Mouse (Mus musculus) megakaryocyte-erythroid progenitor cell, adult 5-6 weeks (primary cell): ENCODE data around the gene Lgals8. TPM values are rescaled to one million over a fixed set of nuclear protein-coding genes. Genes with fewer than 3 reads are reported as not detected.
A peak's percentile ranks its signal among the peaks of the same experiment; 100 is the strongest.

Experiments
- ATAC-seq: replicated peaks from 2 replicates; pipeline ENCODE4 v1.8.0; 2016; ENCODE audit warnings: mild to moderate bottlenecking, inconsistent platforms; ENCODE audit not compliant: severe bottlenecking, poor library complexity, low FRiP score, low TSS enrichment
- total RNA-seq, 2 experiments: library from RNA; stranded (forward) in 1 of 2; stranded (reverse) in 1 of 2; fragments of 200-1000, 215-1000 nt in 1 of 2; fragments of >200 nt in 1 of 2; fragmentation: Nextera tagmentation in 1 of 2; gene quantifications; 2 replicates each; pipeline ENCODE4 v1.2.3; 2014 to 2017

Gene Lgals8
- total RNA-seq, 2 experiments from 2014 or later = 21.7 to 39.7 TPM

DNA sequence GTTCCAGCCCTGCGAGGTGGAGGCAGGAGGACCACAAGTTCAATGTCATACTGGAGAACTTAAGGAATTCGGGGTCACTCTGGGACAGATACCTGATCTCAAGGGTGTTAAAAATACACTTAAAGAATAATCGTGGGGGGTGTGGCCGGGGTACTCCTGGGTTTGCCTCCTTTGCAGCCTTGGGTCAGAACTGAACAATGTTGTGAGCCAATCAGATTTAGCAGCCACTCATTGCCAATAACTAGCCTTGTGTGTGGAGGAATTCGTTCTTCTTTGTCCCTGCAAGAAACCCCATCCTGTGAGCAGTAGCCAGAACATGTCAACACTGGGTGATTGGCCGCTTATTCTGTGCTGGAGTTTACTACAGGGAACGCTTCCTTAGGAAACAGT is 3.0 kb downstream of the Lgals8 start:
- ATAC-seq = no peak; the same call in 1 of the 2 replicates

DNA sequence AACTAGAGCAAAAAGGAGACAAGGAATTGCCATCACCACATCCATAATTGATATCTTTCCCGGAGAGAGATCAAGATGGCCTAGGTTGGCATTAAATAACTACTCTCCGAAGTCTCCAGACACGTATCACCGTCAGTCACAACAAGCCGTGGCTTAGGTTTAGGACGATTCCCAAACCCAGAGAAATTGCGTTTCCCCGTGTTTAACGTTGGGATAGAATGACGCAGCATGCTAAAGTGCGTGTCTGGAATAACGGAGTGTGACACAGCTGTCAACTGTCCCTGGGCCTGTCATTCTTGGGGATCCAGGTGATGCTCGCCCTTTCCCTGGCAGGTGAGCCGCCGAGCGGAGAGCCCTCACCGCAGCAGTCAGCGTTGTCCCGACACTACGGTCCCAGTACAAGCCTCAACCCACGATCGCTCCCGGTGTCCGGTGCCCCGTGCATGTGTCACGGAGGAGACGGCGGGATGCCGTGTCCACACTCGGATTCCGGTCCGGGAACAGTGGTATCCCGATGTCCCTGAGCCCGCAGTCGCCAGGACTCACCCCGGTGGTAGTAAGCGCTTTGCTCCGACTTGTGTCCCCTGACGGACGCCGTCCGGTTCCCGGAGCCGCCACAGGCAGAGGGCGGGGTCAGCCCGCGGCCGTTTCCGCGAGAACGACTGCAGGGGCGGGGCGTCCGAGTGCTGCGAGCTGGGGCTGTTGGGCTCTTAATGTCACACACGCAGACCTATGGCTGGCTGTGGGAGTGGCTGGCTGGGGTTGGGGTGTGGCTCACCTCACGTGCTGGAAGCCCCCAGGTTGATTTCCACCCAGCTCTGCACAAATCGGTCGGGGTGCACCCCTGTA is 3.6 kb downstream of the Lgals8 start:
- peak; percentile 97 for ATAC-seq

DNA sequence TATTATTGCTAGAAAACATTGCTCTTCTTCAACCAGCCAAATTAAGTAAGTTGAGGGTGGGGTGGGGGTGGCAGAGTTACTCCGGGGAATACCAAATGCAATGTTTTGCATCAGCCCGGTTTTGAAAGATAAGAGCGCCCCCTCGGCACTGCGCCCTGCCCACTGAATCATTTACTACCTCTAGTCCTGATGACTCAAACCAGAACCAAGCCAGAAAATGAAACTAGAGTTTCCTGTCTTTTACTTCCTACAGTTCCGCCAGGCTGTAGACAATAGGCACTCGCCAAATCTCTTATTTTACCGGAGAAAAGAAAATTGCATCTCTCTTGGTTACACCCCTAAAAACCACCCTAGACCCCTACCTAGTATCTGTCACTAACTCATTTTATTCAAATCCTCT is 4.3 kb downstream of the Lgals8 start:
- ATAC-seq = peak; percentile 53

DNA sequence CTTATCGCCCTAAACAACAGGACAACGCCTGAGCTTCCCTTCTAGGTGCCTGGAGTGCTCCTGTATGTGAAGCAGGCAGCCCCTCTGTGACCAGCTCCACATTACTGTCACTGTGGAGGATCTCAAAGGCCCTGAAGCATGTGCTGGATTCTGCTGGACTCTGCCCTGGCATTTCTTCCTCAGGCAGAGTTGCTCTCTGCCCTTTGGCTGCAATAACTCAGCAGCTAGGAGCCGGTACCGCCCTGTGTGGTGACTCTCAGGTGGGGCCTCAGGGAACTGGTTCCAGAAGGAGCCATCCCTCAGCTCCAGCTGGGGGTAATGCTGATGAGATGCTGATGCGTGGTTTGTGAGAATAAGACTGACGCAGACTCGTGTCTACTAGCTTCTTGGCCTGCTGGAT is 8.0 kb downstream of the Lgals8 start:
- no peak for ATAC-seq

DNA sequence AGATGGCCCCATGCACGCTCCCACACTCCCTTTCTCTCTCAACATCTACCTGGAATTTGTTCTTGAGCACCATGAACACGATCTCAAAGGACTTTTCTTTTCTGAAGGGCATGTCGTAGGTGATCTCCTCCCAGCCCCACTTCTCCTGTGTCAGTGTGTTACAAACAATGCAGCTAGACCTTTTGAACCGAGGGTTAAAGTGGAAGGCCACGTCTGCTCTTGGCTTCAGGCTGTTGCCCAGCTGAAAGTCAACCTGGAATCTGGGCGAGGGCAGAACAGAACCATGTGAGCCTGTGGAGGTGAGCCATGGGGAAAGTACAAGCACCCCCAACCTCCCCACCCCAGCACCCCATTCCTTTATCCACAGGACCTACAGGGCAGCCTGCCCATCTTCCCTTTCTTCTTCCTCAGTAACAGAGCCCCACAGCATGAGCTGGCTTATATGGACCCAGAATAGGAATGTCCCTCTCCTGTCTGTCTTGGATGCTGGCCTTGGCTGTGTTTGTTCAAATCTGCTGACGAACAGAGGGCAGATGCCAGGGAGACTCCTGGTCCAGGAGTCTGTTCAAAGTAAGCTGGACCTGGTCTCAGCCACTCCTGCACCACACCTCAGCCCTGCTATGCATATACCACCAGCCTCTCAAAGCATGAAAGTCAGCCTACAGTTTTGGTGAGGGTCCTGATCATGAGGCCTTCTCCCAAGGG is 9.9 kb downstream of the Lgals8 start:
- no peak for ATAC-seq

DNA sequence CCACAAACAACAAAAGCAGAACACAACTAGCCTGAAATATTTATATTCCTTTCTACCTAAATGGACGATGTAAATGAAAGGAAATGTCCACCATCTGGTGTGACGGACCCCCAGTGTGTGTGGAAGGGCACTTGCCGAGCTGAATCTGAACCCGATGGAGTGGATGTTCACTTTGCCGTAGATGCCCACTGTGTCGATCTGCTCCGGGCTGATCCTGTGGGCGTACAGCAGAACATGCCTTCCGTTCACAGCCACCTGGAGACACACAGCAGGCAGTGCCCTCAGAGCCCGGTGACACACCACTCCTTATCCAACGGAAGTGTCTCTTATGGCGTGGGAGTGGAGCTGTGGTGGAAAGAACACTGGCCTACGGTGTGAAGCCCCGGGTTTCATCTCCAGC is 11.6 kb downstream of the Lgals8 start:
- ATAC-seq = no peak

DNA sequence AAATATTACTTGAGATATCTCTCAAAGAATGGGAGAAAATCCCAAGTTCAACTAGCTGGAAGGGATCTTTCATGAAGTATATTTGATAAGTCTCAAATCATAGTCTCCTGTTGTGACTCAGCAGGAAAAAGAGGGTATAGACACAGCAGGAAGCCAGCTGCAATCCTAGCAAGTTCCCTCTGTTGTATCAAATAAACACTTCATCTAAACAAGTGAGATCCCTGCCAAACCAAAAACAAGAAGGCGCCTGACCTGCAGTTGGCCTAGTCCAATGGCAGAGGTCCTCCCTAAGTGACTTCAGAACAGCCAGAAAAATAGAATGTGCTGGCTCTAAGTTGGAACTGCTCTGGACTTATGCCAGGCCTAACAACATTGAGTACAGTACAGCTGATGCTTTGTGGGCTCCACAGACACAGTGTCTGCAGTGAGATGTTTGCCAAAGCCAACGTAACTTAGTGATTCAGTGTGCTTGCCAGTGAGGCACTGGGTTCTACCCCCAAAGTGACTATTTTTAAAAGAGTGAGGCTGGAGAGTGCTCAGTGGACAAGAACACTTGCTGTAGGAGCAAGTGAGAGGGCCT is 22.6 kb downstream of the Lgals8 start:
- no peak for ATAC-seq

DNA sequence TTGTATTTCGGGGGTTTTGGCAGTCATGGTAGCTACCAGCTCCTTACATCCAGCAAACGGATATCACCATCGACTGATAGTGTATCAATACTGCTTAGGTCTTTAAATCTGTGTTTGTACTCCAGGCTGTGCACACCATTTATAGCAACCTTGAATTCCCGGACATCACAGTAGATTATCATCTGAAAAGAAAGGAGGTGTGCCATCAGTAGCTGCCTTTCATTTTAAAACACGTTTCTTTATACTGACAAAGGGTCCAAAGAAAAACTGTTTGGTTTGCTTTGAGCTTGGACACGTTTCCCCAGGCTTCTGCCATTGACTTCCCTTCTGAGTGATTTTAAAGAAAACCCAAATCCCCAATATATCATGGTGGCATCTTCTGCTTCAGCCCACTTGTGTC is 23.9 kb downstream of the Lgals8 start:
- ATAC-seq = no peak

DNA sequence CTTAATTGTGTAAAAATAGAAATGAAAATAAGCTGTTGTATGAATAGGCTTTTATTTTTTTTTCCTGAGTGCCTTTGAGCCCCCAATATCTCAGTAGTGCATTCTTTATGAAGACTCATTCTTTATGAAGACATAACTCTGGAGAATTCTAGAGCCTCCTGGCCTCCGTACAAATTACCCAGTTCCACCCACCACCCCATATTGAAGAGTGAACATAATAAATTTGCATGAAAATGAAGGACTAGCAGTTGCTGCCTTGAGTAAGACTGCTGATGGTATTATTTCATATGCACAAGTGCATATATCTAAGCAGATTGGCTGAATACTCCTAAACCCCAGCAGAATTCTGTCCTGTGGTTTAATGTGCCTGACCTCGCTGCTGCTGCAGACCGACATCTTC is 25.2 kb downstream of the Lgals8 start:
- no peak for ATAC-seq

DNA sequence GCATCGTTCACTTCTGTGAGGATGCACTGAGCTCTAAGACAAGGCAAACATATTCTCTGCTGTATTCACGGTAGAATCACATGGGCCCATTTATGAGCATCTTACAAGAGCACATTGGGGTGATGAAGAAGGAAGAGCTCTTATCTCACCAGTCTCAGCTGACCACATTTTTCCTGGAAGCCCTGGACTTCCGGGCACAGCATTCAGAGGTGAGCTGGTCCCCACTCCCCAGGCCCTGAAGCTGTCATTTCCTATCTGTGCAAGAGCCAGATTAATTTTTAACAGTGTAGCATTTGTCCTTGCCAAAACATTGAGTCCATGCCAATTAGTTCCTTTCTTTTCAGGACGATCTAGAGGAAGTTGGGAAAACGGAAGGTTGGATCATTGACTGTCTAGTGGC is 30.9 kb downstream of the Lgals8 start:
- ATAC-seq = no peak

DNA sequence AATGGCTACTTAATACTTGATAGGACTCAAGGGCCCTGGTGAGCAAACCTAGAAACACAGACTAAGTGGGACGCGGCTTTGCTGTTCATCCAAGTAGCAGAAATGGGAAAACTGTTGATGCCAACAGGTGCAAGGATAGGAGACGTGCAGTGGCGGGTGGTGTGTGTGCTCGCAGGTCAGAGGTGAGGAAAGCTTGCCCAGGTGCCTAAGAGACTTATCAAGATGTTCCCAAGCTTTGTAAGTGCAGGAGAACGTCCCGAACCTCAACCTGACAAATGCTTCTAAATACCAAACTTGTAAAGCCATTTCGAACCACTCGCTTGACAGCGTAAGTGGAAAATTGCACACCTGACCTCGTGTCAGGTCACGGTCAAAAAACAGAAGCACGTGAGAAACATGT is 36.2 kb downstream of the Lgals8 start:
- ATAC-seq = no peak

DNA sequence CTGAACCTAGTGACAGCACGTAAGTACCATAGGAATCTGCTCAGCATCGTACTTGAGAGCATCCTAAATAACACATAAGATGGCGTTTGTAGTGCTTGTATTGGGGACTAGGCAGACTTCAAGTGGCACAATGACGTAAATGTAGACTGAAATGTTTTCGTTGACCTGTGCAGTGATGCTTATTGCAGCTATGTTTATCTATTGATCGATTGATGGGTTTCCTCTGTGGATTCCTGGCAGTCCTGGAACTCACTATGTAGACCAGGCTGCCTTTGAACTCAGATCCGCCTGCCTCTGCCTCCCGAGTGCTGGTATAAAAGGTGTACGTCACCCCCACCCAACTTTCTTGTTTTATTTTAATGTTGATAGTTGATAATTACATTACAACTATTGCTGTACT is 44.1 kb downstream of the Lgals8 start:
- ATAC-seq = no peak

DNA sequence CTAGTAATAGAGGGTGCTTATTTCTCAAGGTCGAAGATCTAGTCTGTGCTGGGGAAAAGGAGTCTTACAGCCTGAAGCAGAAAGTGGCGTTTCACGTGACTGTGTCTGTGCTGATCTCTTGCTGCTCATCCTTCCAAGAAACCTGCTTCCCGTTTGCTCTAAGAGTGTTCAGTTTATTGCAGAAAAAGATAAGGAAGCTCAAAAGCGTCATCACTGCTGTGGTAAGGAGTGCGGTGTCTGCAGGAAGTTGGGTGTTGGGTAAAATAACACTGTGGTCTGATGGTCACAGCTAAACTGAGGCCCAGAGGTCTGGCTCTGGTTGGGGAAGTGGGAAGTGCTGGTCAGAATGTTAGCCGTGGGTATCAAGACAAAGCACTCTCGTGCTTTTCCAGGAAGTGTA is 52.7 kb downstream of the Lgals8 start:
- peak; percentile 89 for ATAC-seq

DNA sequence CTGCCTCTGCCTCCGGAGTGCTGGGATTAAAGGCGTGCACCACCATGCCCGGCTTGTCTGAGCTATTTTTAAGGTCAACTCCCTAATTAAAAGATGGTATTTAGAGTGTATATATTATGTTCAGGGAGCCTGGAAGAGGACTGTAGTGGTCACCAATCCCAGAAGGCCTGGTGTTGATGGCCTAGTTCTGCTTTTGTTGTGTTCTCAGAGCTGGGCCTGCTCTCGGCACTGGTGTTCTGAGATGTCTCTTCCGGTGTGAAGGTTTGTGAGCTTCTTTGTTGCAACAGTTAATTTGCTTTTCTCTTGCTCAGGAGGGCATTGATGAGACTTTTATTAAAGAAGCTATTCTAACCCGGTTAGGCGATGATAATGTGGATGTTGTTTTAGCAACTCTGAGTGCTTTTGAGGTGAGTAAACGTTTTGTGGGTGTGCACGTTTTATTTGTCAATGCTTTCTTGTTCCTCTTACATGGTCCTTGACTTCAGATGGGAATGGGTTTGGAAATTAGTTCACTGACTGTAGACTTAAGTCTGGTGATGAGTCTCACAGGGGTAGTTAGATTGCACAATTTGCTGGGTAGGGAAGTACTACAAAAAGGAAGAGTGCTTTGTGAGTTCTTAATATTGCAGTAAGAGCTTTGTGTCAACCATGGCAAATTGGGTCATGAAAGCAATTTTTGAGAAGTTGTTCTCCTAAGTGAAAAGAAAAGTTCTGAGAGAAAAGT is 56.2 kb downstream of the Lgals8 start:
- ATAC-seq = no peak

DNA sequence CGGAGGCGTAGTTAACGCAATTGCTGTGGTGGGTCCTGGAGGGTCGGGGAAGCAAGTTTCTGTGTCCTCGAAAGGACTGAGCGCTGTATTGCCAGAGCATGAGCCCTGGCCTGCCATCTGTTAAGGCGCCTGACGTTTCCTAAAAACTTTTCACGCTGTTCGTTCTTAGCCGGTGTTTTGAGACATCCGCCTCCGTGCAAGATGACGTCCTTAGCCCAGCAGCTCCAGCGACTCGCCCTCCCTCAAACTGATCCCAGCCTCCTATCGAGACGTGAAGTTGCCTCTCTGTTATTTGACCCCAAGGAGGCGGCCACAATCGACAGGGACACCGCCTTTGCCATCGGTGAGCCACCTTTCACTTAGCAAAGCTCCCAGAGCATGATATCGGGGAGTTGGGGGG is 69.2 kb downstream of the Lgals8 start:
- peak; percentile 58 for ATAC-seq

DNA sequence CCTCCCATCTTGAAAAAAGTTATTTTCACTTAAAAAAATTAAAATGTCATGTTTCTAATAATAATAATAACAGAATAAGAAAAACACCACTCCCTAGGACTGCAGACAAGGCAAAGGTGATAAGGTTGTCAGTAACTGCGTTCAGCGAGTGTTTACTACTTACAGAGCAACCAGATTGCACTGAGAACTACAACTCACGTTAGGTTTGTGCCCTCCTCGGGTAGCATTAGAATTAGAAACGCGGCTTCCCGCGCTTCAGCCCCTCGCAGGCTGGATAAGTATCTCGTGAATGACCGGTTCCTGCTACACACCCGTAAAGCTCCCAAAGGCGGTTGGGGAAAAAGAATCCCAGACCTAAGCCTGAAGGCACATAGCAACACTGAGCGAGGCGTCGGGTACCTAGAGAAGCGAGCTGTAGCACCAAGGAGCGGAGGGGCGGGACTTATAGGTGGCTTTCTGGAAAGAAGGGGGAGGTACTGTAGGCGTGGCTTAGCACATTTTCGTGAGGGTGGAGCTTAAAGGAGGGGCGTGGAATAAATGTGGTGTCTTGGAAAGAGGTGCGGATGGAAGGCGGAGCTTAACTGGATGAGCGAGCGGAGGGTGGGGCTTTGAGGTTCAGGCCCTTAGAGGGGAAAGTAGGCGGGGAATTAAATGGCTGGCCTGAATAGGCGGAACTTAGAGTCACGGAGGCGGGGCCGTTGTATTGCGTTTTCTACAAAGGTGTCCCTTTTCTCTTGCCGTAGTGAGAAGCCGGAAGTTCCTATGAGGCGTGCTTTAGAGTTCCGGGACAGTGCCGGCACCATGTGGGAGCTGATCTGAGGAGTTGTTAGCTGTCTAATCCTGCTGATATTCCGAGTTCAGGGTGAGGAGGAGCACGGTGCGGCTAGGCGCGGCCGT is 69.9 kb downstream of the Lgals8 start, which contains the start of gene Heatr1:
Gene Heatr1, plus strand, starts transcription at position 419 of the 897 bp plus-strand sequence.
- peak; percentile 95 for ATAC-seq
